Mouse (Mus musculus) urinary bladder, postnatal 10 days (tissue): ENCODE measurements around the gene Meox1.

ENCODE experiments used
- DNase-seq: peaks from one replicate; pipeline ENCODE4 v3.0.0; 2022; ENCODE audit warnings: low spot score

The Meox1 gene

GRCm38 (mm10) chr11:101851042-101851441, 43.1 kb downstream of the Meox1 start:
- no peak for DNase-seq

- no peak for DNase-seq
These were observed 44.9 kb downstream of the Meox1 start for GRCm38 (mm10) chr11:101849286-101849685.

GRCm38 (mm10) chr11:101847509-101847908, 46.7 kb downstream of the Meox1 start:
- no peak for DNase-seq

- DNase-seq = no peak
These were observed 51.4 kb downstream of the Meox1 start for GRCm38 (mm10) chr11:101842773-101843163.

GRCm38 (mm10) chr11:101841998-101842772, 52.0 kb downstream of the Meox1 start:
- DNase-seq = no peak

- DNase-seq = no peak
These were observed 53.8 kb downstream of the Meox1 start for GRCm38 (mm10) chr11:101840405-101840804.

GRCm38 (mm10) chr11:101839426-101839825, 54.7 kb downstream of the Meox1 start:
- DNase-seq = no peak

- DNase-seq = no peak
These were observed 62.2 kb downstream of the Meox1 start for GRCm38 (mm10) chr11:101832001-101832400.

- DNase-seq = no peak
These were observed 63.6 kb downstream of the Meox1 start for GRCm38 (mm10) chr11:101830616-101831015.

- DNase-seq = no peak
These were observed 64.1 kb downstream of the Meox1 start for GRCm38 (mm10) chr11:101830112-101830511.

- no peak for DNase-seq
These were observed 65.5 kb downstream of the Meox1 start for GRCm38 (mm10) chr11:101828718-101829117.
